Mouse (Mus musculus): ENCODE data around the gene B4galnt2. TPM values are rescaled to one million over a fixed set of nuclear protein-coding genes. Genes with fewer than 3 reads are reported as not detected.

Gene B4galnt2
- polyA plus RNA-seq, 1 experiment from 2014 or later, result 0.37 TPM

DNA sequence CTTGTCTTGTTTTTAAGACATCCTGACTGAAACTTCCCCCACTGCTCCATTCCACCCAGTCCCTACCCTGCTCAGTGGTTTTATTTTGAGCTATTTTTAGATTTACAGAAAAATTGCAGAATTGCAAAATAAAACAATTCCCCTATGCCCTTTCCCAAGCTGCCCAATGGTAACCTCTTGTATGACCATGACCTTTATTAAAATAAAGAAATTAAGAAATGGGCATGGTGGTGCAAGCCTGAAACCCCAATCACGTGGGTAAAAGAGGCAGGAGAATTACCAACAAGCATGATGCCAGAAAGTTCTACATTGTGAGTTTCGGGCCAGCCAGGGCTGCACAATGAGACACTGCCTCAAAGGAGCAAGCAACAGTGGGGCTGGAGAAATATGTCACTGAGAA lies 63.8 kb downstream of the B4galnt2 start:
- Histone ChIP-seq H3K4me1 (ENCODE audit: control insufficient read depth, insufficient read depth, low read length) (no peaks in the 10 kb centered on the region), H3K27ac (ENCODE audit: low read depth, low read length) (no peak overlapping the region), H3K9ac (ENCODE audit: low read depth, low read length) (no peak overlapping the region), H3K9me3 (ENCODE audit: control insufficient read depth, low read length) (no peaks in the 10 kb centered on the region), H3K36me3 (ENCODE audit: control insufficient read depth, insufficient read depth, low read length) (no peaks in the 10 kb centered on the region), H3K4me2 (replicated peaks; ENCODE audit: low read depth, low read length) (no peak overlapping the region), H3K4me3 (ENCODE audit: low read length) (no peak overlapping the region), H3K27me3 (ENCODE audit: control insufficient read depth, insufficient read depth, low read length) (no peaks in the 10 kb centered on the region; the same call in 1 of the 2 replicates)
- WGBS, result 73% methylated on average over 2 of the region's 2 CpGs
- ATAC-seq (ENCODE audit: low FRiP score, low TSS enrichment), result no peak

DNA sequence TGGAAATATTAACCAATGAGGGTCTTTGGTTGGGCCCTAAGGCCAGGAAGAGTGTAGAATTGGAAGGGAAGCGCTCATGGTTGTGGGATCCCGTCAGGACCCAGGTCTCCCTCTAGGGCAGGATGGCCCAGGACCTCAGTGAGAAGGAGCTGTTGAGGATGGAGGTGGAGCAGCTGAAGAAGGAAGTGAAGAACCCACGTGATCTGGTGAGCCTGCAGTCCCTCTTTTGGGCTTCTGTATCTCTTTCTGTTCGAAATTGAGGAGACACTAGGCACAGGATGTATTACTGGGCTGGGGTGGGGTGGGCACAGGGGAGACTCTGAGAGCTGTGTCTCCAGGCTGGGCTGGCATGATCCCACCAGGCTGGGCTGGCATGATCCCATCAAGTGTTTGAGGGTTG lies 69.8 kb downstream of the B4galnt2 start:
- ATAC-seq (ENCODE audit: low FRiP score, low TSS enrichment), result no peak
- Histone ChIP-seq H3K4me1 (ENCODE audit: control insufficient read depth, insufficient read depth, low read length) (no peaks in the 10 kb centered on the region), H3K27ac (ENCODE audit: low read depth, low read length) (no peak overlapping the region), H3K4me3 (ENCODE audit: low read length) (no peak overlapping the region), H3K27me3 (ENCODE audit: control insufficient read depth, insufficient read depth, low read length) (peaks cover 3% of the 10 kb centered on the region; the same call in 1 of the 2 replicates), H3K9me3 (ENCODE audit: control insufficient read depth, low read length) (no peaks in the 10 kb centered on the region), H3K9ac (ENCODE audit: low read depth, low read length) (no peak overlapping the region), H3K36me3 (ENCODE audit: control insufficient read depth, insufficient read depth, low read length) (no peaks in the 10 kb centered on the region), H3K4me2 (replicated peaks; ENCODE audit: low read depth, low read length) (no peak overlapping the region)
- WGBS, result 84% methylated on average over 4 of the region's 4 CpGs

DNA sequence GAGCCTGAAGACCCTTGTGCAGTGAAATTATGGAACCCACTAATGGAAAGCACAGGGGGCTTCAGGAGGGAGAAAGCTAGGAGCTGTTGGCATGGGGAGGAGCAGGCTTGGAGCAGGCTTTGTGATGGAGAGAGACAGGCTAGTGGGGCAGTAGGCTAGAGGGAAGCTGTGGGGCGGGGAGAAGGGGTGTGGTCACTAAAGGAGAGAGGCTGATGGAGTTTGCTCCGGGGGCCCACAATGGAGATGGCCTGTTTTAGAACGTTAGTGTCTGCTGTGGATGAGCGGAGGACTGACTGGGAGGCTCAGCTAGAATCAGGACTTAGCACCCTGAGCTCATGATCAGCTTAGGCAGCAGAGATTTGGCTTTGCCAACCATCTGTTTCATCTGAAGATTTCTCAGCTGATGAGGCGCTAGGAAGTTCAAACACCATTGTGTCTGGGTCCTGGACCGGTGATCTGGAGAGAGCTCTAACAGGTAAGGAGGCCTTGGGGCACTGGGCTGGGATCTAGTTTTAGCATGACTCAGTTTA lies 71.2 kb downstream of the B4galnt2 start:
- WGBS, result 44% methylated on average over 6 of the region's 6 CpGs
- Histone ChIP-seq H3K4me2 (replicated peaks; ENCODE audit: low read depth, low read length) (peak overlapping the region; percentile 2; the same call in 1 of the 2 replicates), H3K9ac (ENCODE audit: low read depth, low read length) (no peak overlapping the region), H3K27me3 (ENCODE audit: control insufficient read depth, insufficient read depth, low read length) (0 out of 2 replicates have a peak, but pooled peaks cover 3% of the 10 kb centered on the region), H3K9me3 (ENCODE audit: control insufficient read depth, low read length) (no peaks in the 10 kb centered on the region), H3K4me1 (ENCODE audit: control insufficient read depth, insufficient read depth, low read length) (no peaks in the 10 kb centered on the region), H3K27ac (ENCODE audit: low read depth, low read length) (no peak overlapping the region; the same call in 1 of the 2 replicates), H3K36me3 (ENCODE audit: control insufficient read depth, insufficient read depth, low read length) (no peaks in the 10 kb centered on the region), H3K4me3 (ENCODE audit: low read length) (0 out of 2 replicates have a peak overlapping the region, but pooled peaks have one; percentile 2)
- no peak for ATAC-seq (ENCODE audit: low FRiP score, low TSS enrichment)

DNA sequence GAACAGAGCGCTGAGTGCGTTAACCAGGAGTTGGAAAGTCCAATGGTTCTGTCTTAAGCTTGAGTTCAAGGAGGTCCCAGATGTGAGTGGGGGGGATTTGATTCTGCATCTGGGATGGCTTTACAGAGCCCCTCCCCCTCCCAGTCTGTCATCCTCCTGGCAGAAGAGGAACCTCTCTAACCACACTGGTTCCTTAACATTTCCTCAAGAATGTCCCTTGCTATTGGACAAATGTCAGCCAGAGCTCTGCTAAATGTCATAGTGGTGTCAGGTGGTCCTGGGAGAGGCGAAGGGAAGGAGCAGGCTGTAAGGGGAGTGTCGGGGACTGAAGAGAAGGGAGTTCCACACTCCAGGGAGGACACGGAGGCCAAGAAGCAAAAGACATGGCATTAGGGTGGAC lies 71.7 kb downstream of the B4galnt2 start:
- no peak overlapping the region for H3K4me3 ChIP-seq (ENCODE audit: low read length)
- 56% methylated on average over 5 of the region's 5 CpGs for WGBS

DNA sequence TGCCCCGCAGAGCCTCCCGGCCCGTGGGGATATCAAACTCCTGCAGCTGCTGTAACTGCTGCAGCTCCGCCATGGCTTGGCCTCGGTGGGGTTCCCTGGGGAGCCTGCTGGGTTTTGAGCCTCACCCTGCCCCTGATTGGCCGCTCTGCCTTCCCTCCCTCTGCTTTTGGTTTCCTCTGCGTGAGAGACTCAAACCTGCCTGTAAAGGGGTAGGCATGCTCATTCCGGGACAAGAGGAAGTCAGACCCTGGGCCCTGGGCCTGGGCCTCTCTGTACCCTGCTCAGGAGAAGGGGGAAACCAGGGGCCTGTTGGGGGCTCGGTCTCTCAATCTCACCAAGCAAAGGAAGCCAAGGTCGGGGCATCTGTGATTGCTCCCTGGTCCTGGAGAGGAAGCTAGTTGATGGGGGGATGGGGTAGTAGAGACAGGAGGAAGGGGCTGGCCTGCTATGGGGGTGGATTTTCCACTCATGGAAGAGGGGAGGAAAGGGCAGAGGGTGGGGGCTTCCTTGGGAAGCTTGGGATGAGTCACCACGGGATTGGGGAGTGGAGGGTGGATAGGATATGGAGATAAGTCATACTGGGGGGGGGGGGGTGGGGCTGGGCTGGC lies 72.5 kb downstream of the B4galnt2 start, which contains the start of gene Abi3:
Gene Abi3 (minus strand): TSS at position 403 of the 608 bp plus-strand sequence.
- 16% methylated on average over 11 of the region's 11 CpGs for WGBS
- H3K27me3 ChIP-seq (ENCODE audit: control insufficient read depth, insufficient read depth, low read length), result 0 out of 2 replicates have a peak, but pooled peaks cover 3% of the 10 kb centered on the region
- no peaks in the 10 kb centered on the region for H3K9me3 ChIP-seq (ENCODE audit: control insufficient read depth, low read length)
- no peak within 1 kb of the TSS; the same call in 1 of the 2 replicates for H3K27ac ChIP-seq (ENCODE audit: low read depth, low read length)
- H3K4me1 ChIP-seq (ENCODE audit: control insufficient read depth, insufficient read depth, low read length), result 0 out of 2 replicates have a peak, but pooled peaks cover 2% of the 10 kb centered on the region
- peak within 1 kb of the TSS; percentile 28 for H3K4me3 ChIP-seq (ENCODE audit: low read length)
- ATAC-seq (ENCODE audit: low FRiP score, low TSS enrichment), result no peak
- peak within 1 kb of the TSS; percentile 10; the same call in 1 of the 2 replicates for H3K4me2 ChIP-seq (replicated peaks; ENCODE audit: low read depth, low read length)
- H3K36me3 ChIP-seq (ENCODE audit: control insufficient read depth, insufficient read depth, low read length), result no peaks in the 10 kb centered on the region
- H3K9ac ChIP-seq (ENCODE audit: low read depth, low read length), result peak within 1 kb of the TSS; percentile 19; the same call in 1 of the 2 replicates

More for the DNA sequence above, 71.7 kb downstream of the B4galnt2 start:
- Histone ChIP-seq H3K36me3 (ENCODE audit: control insufficient read depth, insufficient read depth, low read length) (no peaks in the 10 kb centered on the region), H3K9ac (ENCODE audit: low read depth, low read length) (no peak overlapping the region), H3K4me1 (ENCODE audit: control insufficient read depth, insufficient read depth, low read length) (no peaks in the 10 kb centered on the region), H3K9me3 (ENCODE audit: control insufficient read depth, low read length) (no peaks in the 10 kb centered on the region), H3K27ac (ENCODE audit: low read depth, low read length) (no peak overlapping the region; the same call in 1 of the 2 replicates), H3K27me3 (ENCODE audit: control insufficient read depth, insufficient read depth, low read length) (0 out of 2 replicates have a peak, but pooled peaks cover 3% of the 10 kb centered on the region), H3K4me2 (replicated peaks; ENCODE audit: low read depth, low read length) (peak overlapping the region; percentile 10; the same call in 1 of the 2 replicates)
- ATAC-seq (ENCODE audit: low FRiP score, low TSS enrichment), result no peak

DNA sequence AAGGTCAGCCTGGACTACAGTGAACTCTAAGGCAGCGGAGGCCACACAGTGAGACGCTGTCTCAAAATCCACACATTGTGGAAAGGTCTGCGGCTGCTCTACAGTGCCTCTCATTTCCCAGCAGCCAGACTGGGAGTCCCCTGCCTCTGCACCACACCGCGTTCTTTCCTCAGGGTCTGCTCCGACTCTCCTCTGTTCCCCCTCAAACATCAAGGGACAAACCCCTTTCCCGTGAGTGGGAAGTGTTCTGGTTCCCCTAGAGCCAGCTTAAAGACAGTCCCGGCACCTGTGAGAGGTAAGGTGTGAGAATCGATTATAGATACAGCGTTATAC lies 73.2 kb downstream of the B4galnt2 start:
- Histone ChIP-seq H3K4me2 (replicated peaks; ENCODE audit: low read depth, low read length) (peak overlapping the region; percentile 9; the same call in 1 of the 2 replicates), H3K9ac (ENCODE audit: low read depth, low read length) (peak overlapping the region; percentile 19; the same call in 1 of the 2 replicates), H3K27me3 (ENCODE audit: control insufficient read depth, insufficient read depth, low read length) (0 out of 2 replicates have a peak, but pooled peaks cover 3% of the 10 kb centered on the region), H3K4me1 (ENCODE audit: control insufficient read depth, insufficient read depth, low read length) (0 out of 2 replicates have a peak, but pooled peaks cover 6% of the 10 kb centered on the region), H3K36me3 (ENCODE audit: control insufficient read depth, insufficient read depth, low read length) (no peaks in the 10 kb centered on the region), H3K4me3 (ENCODE audit: low read length) (peak overlapping the region; percentile 28), H3K9me3 (ENCODE audit: control insufficient read depth, low read length) (no peaks in the 10 kb centered on the region), H3K27ac (ENCODE audit: low read depth, low read length) (no peak overlapping the region; the same call in 1 of the 2 replicates)
- WGBS, result 59% methylated on average over 10 of the region's 10 CpGs
- no peak for ATAC-seq (ENCODE audit: low FRiP score, low TSS enrichment)

DNA sequence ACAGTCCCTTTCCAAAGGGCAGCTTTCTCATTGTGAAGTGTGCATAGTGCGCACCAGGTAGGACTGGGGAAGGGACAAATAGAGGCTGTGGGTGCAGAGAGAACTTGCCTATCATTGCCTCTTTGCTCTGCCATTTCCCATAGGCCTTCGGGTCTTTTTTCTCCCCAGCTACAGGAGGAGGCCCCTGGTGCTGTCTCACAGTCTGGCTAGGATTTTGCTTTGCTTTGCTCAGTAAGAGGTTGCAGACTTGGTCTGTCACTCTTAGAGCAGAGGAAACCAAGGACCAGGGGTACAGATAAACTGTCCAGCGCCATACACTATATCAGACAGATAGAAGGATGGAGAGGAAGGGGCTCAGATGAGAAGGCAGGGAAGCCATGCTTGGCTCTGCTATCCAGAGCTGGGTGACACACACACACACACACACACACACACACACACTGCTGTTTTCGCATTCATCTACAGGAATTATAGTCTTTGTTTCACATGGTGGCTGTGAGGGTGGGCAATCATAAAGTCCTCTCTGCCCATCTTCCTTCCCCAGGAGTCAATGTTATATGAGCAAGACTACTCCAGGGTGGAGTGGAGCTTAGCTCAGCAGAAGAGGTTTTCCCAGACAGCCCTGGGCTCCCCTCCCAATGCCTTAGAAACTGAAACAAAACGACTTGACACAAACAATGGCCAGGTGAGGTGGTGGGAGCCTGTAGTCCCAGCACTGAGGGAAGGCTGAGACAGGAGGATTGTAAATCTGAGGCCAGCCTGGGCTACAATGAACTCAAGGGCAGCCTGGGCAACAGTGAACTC lies 73.8 kb downstream of the B4galnt2 start:
- Histone ChIP-seq H3K9me3 (ENCODE audit: control insufficient read depth, low read length) (no peaks in the 10 kb centered on the region), H3K27me3 (ENCODE audit: control insufficient read depth, insufficient read depth, low read length) (0 out of 2 replicates have a peak, but pooled peaks cover 6% of the 10 kb centered on the region), H3K4me1 (ENCODE audit: control insufficient read depth, insufficient read depth, low read length) (peaks cover 6% of the 10 kb centered on the region; the same call in 1 of the 2 replicates), H3K4me2 (replicated peaks; ENCODE audit: low read depth, low read length) (peak overlapping the region; percentile 19), H3K27ac (ENCODE audit: low read depth, low read length) (no peak overlapping the region), H3K9ac (ENCODE audit: low read depth, low read length) (no peak overlapping the region), H3K4me3 (ENCODE audit: low read length) (peak overlapping the region; percentile 28; the same call in 1 of the 2 replicates), H3K36me3 (ENCODE audit: control insufficient read depth, insufficient read depth, low read length) (no peaks in the 10 kb centered on the region)
- no peak for ATAC-seq (ENCODE audit: low FRiP score, low TSS enrichment)
- WGBS, result 69% methylated on average over 5 of the region's 5 CpGs

DNA sequence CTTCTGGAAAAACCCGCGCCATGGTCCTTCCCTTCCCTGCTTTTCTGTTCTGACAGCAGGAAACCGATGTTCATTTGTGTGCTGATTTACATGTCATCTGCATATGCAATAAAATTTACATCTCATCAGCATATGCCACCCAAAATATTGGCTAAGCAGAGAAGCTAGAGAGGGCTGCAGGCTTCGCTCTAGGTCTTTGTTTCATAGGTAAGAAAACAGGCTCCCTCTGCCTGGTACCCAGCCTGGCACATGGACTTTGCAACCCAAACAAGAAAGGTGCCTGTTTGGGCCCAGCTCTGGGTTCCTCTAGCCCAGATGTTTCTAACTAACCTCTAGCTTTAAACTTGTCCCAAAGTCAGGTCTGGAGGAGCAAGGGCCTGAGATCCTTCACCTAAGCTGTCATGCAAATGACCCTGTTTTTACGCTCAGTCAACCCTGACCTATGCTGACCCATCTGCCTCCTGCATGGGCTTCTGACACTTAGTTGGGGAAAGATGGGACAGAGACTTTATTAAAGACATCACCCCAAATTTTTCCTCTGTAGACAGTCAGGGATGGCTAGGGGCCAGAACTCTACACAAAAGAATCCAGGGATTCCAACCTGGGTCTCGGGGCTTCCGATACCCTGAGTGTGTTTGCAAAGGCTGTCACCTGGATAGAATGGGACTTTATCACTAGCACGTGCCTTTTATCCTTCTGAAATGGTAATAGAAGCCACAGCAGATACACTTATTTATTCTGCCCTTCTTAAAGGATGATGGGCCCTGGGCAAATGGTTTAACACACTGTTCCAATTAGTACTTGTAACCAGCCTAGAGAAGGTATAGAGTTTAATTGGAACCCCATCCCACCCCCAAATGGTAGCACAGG lies 75.5 kb downstream of the B4galnt2 start:
- Histone ChIP-seq H3K36me3 (ENCODE audit: control insufficient read depth, insufficient read depth, low read length) (no peaks in the 10 kb centered on the region), H3K9me3 (ENCODE audit: control insufficient read depth, low read length) (no peaks in the 10 kb centered on the region), H3K4me3 (ENCODE audit: low read length) (no peak overlapping the region), H3K4me1 (ENCODE audit: control insufficient read depth, insufficient read depth, low read length) (peaks cover 23% of the 10 kb centered on the region), H3K9ac (ENCODE audit: low read depth, low read length) (no peak overlapping the region), H3K27ac (ENCODE audit: low read depth, low read length) (no peak overlapping the region), H3K27me3 (ENCODE audit: control insufficient read depth, insufficient read depth, low read length) (peaks cover 18% of the 10 kb centered on the region), H3K4me2 (replicated peaks; ENCODE audit: low read depth, low read length) (no peak overlapping the region)
- WGBS, result 70% methylated on average over 8 of the region's 8 CpGs
- no peak for ATAC-seq (ENCODE audit: low FRiP score, low TSS enrichment)
